Mouse (Mus musculus): ENCODE data around the gene Dazap2.

DNA sequence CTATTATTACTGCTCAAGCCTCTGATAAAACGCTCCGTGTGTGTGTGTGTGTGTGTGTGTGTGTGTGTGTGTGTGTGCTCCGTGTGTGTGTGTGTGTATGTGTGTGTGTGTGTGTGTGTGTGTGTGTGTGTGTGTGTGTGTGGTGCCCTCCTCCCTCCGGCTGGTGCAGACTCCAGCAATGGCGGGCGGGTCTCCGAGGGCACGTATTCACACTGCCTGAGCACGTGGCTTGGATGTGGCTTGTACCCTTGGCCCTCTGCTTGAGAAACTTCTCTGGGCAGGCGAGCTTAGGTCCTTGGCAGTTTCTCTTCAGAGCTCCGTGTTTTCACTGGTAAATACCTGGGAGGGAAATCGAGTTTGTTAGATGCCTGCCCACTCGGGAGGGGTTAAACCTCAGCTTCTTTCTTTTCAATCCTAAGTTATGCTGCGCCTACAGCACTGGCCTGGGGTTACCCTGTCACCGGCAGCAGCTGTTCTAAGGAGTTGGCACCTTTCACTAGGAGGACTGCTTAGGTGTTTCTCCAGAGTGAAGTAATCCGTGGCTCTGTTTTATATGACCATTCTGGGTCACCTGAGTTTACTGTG lies 26.2 kb downstream of the Dazap2 start:
- TF ChIP-seq POLR2A (IDR thresholded peaks at IDR 0.05; ENCODE audit: borderline replicate concordance, insufficient read depth, low read length) (no peak), CTCF (IDR thresholded peaks at IDR 0.05; ENCODE audit: borderline replicate concordance, insufficient read depth, low read depth, low read length) (no peak)
